Mouse (Mus musculus) MEL-GATA-1-ER (cell line): ENCODE measurements around the gene Kcnd1.
"Not testable (repeated sequence)": the region's sequence is repeated elsewhere in the genome, so short reads cannot be mapped to it uniquely, and the experiment has no call there.

ENCODE experiments used
- DNase-seq: peaks from one replicate; pipeline ENCODE4 v3.0.0-alpha.2; 2012; ENCODE audit warnings: low read depth; ENCODE audit errors: extremely low read depth

Kcnd1 gene

GRCm38 (mm10) chrX:7821865-7822779, at the start of gene Kcnd1:
Gene Kcnd1 (plus strand): TSS chrX:7822289.
- DNase-seq, result no peak

- DNase-seq, result no peak
Observed at GRCm38 (mm10) chrX:7772766-7773165, 49.3 kb upstream of the Kcnd1 start.

GRCm38 (mm10) chrX:7775501-7776205, 46.4 kb upstream of the Kcnd1 start:
- no peak for DNase-seq

- DNase-seq, result peak; percentile 74
Observed at GRCm38 (mm10) chrX:7776329-7777082, 45.6 kb upstream of the Kcnd1 start.

GRCm38 (mm10) chrX:7778450-7779244, 43.4 kb upstream of the Kcnd1 start:
- DNase-seq, result peak; percentile 96

- DNase-seq, result peak; percentile 77
Observed at GRCm38 (mm10) chrX:7779294-7779693, 42.8 kb upstream of the Kcnd1 start.

- DNase-seq, result no peak
Observed at GRCm38 (mm10) chrX:7782603-7783092, 39.4 kb upstream of the Kcnd1 start.

GRCm38 (mm10) chrX:7789542-7790136, 32.5 kb upstream of the Kcnd1 start, which contains the start of gene Gripap1:
Gene Gripap1 (plus strand): TSS chrX:7789765.
- DNase-seq, result peak; percentile 99

- no peak for DNase-seq
Observed at GRCm38 (mm10) chrX:7790309-7790708, 31.8 kb upstream of the Kcnd1 start.

- no peak for DNase-seq
Observed at GRCm38 (mm10) chrX:7793361-7793760, 28.7 kb upstream of the Kcnd1 start.

GRCm38 (mm10) chrX:7795016-7795415, 27.1 kb upstream of the Kcnd1 start:
- no peak for DNase-seq

GRCm38 (mm10) chrX:7797327-7797726, 24.8 kb upstream of the Kcnd1 start:
- no peak for DNase-seq

GRCm38 (mm10) chrX:7802157-7802556, 19.9 kb upstream of the Kcnd1 start:
- not testable (repeated sequence) for DNase-seq

- not testable (repeated sequence) for DNase-seq
Observed at GRCm38 (mm10) chrX:7815016-7815415, 7.1 kb upstream of the Kcnd1 start.

- peak; percentile 80 for DNase-seq
Observed at GRCm38 (mm10) chrX:7837146-7837545, 15.1 kb downstream of the Kcnd1 start.

GRCm38 (mm10) chrX:7840842-7841162, 18.7 kb downstream of the Kcnd1 start:
- DNase-seq, result no peak

- peak; percentile 99 for DNase-seq
Observed at GRCm38 (mm10) chrX:7841163-7842162, 19.4 kb downstream of the Kcnd1 start, which contains the start of gene Otud5. Gene Otud5 (plus strand): TSS chrX:7841364.

- no peak for DNase-seq
Observed at GRCm38 (mm10) chrX:7842318-7842717, 20.2 kb downstream of the Kcnd1 start.

GRCm38 (mm10) chrX:7847845-7848244, 25.8 kb downstream of the Kcnd1 start:
- no peak for DNase-seq
